Mouse (Mus musculus) small intestine, adult 2 months (tissue): ENCODE measurements around the gene Nphs1. TPM values are rescaled to one million over a fixed set of nuclear protein-coding genes. Genes with fewer than 3 reads are reported as not detected.

ENCODE experiments used
- H3K27ac ChIP-seq: fragments of 200-500 bp; 2 replicates; pipeline ENCODE4 v1.5.1; 2012; ENCODE audit warnings: low read depth, low read length, control low read depth, inconsistent platforms; ENCODE audit not compliant: insufficient read depth
- H3K27me3 ChIP-seq: fragments of 200-500 bp; 2 replicates; pipeline ENCODE4 v1.6.1; 2012; ENCODE audit warnings: mild to moderate bottlenecking, moderate library complexity, low read length, inconsistent platforms; ENCODE audit not compliant: control insufficient read depth, insufficient read depth
- H3K36me3 ChIP-seq: fragments of 200-500 bp; 2 replicates; pipeline ENCODE4 v1.6.1; 2012; ENCODE audit warnings: mild to moderate bottlenecking, low read length, control low read depth, inconsistent platforms; ENCODE audit not compliant: control insufficient read depth, insufficient read depth
- H3K4me1 ChIP-seq: fragments of 200-500 bp; 2 replicates; pipeline ENCODE4 v1.6.1; 2012; ENCODE audit warnings: low read length, inconsistent platforms, mixed read lengths; ENCODE audit not compliant: control insufficient read depth, insufficient read depth, insufficient read length
- H3K4me3 ChIP-seq: fragments of 200-500 bp; 2 replicates; pipeline ENCODE4 v1.5.1; 2012; ENCODE audit warnings: low read depth, mild to moderate bottlenecking, control low read depth, inconsistent platforms, low read length, moderate library complexity
- CTCF ChIP-seq: fragments of 200-500 bp; IDR thresholded peaks from 2 replicates; pipeline ENCODE4 v1.5.1; 2012; ENCODE audit warnings: low read depth, mild to moderate bottlenecking, control low read depth, inconsistent platforms, low read length, moderate library complexity, mixed read lengths; ENCODE audit not compliant: insufficient replicate concordance, insufficient read length; ENCODE audit errors: extremely low read depth
- POLR2A ChIP-seq: fragments of 200-500 bp; IDR thresholded peaks from 2 replicates; pipeline ENCODE4 v1.6.1; 2012; ENCODE audit warnings: low read depth, mild to moderate bottlenecking, control low read depth, inconsistent platforms, low read length, moderate library complexity
- WGBS: fragments of 180-500 bp; shearing (Covaris S2); methylation state at CpG from one replicate; pipeline ENCODE4 v1.1.7; 2018; 5-methylcytosine and 5-hydroxymethylcytosine counted together
- polyA plus RNA-seq: library from polyadenylated mRNA; depleted of rRNA; stranded (reverse); fragments of >200 nt; gene quantifications from 2 replicates; pipeline ENCODE4 v1.2.3, GENCODE M21; 2012; rRNA removed

Gene Nphs1
- polyA plus RNA-seq, 1 experiment, result 0.14 TPM

DNA sequence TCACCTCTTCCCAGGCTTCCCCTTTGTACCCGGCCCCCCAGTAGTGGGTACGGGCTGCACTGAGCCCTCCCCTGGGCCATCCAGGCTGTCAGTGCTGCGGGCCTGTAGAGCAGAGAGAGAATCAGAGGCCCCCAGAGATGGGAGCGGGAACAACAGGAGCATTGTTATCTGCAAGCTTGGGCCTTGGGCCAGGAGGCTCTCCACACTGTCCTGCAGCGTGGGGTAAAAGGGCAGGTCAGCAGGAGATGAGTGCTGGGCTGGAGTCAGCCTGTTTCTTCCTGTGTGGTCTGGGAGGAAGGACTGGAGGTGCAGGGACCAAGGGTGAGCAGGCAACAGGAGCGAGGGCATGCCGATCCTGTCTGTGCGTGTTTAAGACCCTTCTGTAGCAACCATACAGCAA, 74.8 kb downstream of the Nphs1 start:
- H3K27me3 ChIP-seq, result no peaks in the 10 kb centered on the region
- H3K4me3 ChIP-seq, result no peak overlapping the region
- H3K4me1 ChIP-seq, result peaks cover 5% of the 10 kb centered on the region
- WGBS, result 66% methylated on average over 8 of the region's 8 CpGs
- no peak overlapping the region for H3K27ac ChIP-seq
- H3K36me3 ChIP-seq, result no peaks in the 10 kb centered on the region
- TF ChIP-seq CTCF, result no peak
- no peak for TF ChIP-seq POLR2A

DNA sequence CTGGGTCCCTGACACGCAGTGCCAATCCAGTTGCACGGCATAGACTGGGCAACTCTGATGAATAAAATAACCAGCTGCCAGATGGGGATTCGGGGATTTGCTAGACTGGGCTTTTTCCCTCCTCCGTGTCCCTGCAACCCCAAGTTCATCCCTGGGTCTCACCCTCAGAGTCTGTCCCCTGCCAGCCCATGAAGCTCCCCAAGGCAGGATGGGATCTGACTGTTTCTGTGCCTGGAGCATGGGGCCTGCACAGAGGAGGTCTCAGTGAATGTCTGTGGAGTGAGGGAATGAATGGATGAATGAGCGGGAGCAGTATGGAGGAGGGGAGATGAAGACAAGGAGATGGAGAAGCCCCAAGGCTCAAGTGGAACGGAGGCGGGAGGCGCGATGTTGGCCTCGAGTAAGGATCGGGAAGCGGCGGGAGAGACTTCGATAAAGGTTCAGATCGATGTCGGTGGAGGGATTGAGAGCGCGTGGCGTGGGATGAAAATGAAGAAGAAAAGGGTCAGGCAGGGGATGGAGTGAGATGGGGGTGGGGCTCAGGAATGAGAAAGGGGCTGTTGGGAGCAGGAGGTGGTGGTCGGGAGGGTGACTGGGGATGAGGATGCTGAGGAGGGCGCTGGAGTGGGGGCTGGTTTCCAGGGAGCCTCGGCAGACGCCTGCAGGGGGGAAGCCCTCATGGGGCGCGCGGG, 76.0 kb downstream of the Nphs1 start:
- H3K27me3 ChIP-seq, result no peaks in the 10 kb centered on the region
- peaks cover 5% of the 10 kb centered on the region for H3K4me1 ChIP-seq
- TF ChIP-seq CTCF, result no peak
- TF ChIP-seq POLR2A, result no peak
- peaks cover under 1% of the 10 kb centered on the region; the same call in 1 of the 2 replicates for H3K36me3 ChIP-seq
- 21% methylated on average over 26 of the region's 26 CpGs for WGBS
- H3K4me3 ChIP-seq, result peak overlapping the region; percentile 96
- H3K27ac ChIP-seq, result no peak overlapping the region

DNA sequence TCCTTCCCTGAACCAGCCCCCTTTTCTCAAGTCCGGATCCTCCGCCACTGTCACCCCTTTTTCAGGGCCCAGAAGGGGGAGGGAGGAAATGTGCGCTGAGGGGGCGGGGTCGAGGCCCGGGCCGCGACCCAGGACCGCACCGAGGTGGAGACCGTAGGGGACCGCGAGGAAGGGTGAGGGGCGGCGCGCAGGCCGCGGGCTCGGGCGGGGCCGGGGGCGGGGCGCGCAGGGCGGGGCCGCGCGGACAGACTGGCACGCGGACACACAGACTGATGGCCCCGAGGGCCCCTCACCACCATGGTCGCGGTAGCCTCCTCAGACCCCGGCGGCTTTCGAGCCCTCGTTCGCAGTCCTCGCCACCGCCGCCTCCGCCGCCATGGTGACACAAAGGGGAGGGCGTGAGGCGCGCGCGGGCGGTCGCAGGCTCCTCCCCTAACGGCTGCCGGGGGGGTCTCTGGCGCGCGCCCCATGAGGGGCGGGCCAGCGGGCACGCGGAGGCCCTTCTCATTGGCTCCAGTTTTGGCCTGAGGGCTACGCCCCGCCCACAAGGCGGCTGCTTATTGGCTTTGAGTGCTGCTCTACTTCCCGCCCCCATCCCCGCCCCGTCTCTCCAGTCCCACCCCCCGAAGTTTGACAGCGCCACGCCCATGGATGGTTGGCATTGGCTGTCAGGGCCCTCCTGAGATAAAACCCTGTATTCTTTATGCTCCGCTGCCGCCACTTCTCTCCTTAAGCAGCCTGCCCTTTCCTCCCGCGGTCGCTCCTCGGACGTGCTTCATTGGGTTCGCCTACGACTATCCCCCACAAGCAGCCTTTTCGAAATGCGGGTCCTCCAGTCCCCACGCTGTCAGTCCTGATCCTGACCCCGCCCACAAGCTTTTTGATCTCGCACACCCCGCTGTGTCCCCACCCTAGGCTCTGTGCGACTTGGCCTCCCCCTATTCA, 76.8 kb downstream of the Nphs1 start, which contains the start of gene Arhgap33:
TSS of gene Arhgap33 (minus strand) at position 428 of the 945 bp plus-strand sequence.
- WGBS, result 2% methylated on average over 80 of the region's 84 CpGs
- no peak for TF ChIP-seq CTCF
- TF ChIP-seq POLR2A, result no peak; the same call in 1 of the 2 replicates
- peaks cover 5% of the 10 kb centered on the region for H3K4me1 ChIP-seq
- no peaks in the 10 kb centered on the region for H3K27me3 ChIP-seq
- H3K27ac ChIP-seq, result no peak within 1 kb of the TSS
- peak within 1 kb of the TSS; percentile 96 for H3K4me3 ChIP-seq
- peaks cover 2% of the 10 kb centered on the region; the same call in 1 of the 2 replicates for H3K36me3 ChIP-seq

Other genes starting within 250 kb of the Nphs1 start
- 59.2 and 86.9 TPM in 2 replicates for gene Polr2i, start 226.4 kb upstream of the Nphs1 start, polyA plus RNA-seq
- gene Tbcb, start 226.0 kb upstream of the Nphs1 start, polyA plus RNA-seq, result 24.6 and 45.2 TPM in 2 replicates
- gene Ovol3, start 222.6 kb upstream of the Nphs1 start, polyA plus RNA-seq, result 0.15 TPM in 1 of 2 replicates, not detected in the other
- gene Thap8, start 178.2 kb upstream of the Nphs1 start, polyA plus RNA-seq, result 0.16 TPM in 1 of 2 replicates, not detected in the other
- 6.5 and 15.9 TPM in 2 replicates for gene Wdr62, start 177.9 kb upstream of the Nphs1 start, polyA plus RNA-seq
- gene Clip3, start 166.6 kb upstream of the Nphs1 start, polyA plus RNA-seq, result 6.4 and 9.0 TPM in 2 replicates
- 86.9 and 141 TPM in 2 replicates for gene Alkbh6, start 149.6 kb upstream of the Nphs1 start, polyA plus RNA-seq
- 13.5 and 30.5 TPM in 2 replicates for gene Syne4, start 143.5 kb upstream of the Nphs1 start, polyA plus RNA-seq
- gene E130208F15Rik, start 136.6 kb upstream of the Nphs1 start, polyA plus RNA-seq, result 0.36 and 0.63 TPM in 2 replicates
- gene Sdhaf1, start 134.4 kb upstream of the Nphs1 start, polyA plus RNA-seq, result 15.2 and 23.4 TPM in 2 replicates
- 12.7 and 28.1 TPM in 2 replicates for gene Lrfn3, start 95.5 kb upstream of the Nphs1 start, polyA plus RNA-seq
- 101 and 135 TPM in 2 replicates for gene Tyrobp, start 44.6 kb upstream of the Nphs1 start, polyA plus RNA-seq
- gene Hcst, start 38.5 kb upstream of the Nphs1 start, polyA plus RNA-seq, result 33.7 and 56.1 TPM in 2 replicates
- 5.0 and 9.2 TPM in 2 replicates for gene Nfkbid, start 36.6 kb upstream of the Nphs1 start, polyA plus RNA-seq
- 32.1 and 193 TPM in 2 replicates for gene Aplp1, start 12.8 kb upstream of the Nphs1 start, polyA plus RNA-seq
- 0.18 and 0.27 TPM in 2 replicates for gene Kirrel2, start 625 bp upstream of the Nphs1 start, polyA plus RNA-seq
- 0.67 and 19.4 TPM in 2 replicates for gene Prodh2, start 35.3 kb downstream of the Nphs1 start, polyA plus RNA-seq
- 8.7 and 12.0 TPM in 2 replicates for gene Arhgap33, start 76.7 kb downstream of the Nphs1 start, polyA plus RNA-seq
- 47.7 and 52.8 TPM in 2 replicates for gene Hspb6, start 93.9 kb downstream of the Nphs1 start, polyA plus RNA-seq
- 3.9 and 5.4 TPM in 2 replicates for gene Proser3, start 94.0 kb downstream of the Nphs1 start, polyA plus RNA-seq
- 23.7 and 37.9 TPM in 2 replicates for gene Lin37, start 101.5 kb downstream of the Nphs1 start, polyA plus RNA-seq
- 26.6 and 46.5 TPM in 2 replicates for gene U2af1l4, start 105.0 kb downstream of the Nphs1 start, polyA plus RNA-seq
- 1.2 and 1.6 TPM in 2 replicates for gene Gm49396, start 105.0 kb downstream of the Nphs1 start, polyA plus RNA-seq
- 69.3 and 131 TPM in 2 replicates for gene Psenen, start 105.3 kb downstream of the Nphs1 start, polyA plus RNA-seq
- 7.3 and 11.4 TPM in 2 replicates for gene Igflr1, start 107.1 kb downstream of the Nphs1 start, polyA plus RNA-seq
- gene Kmt2b, start 130.4 kb downstream of the Nphs1 start, polyA plus RNA-seq, result 21.4 and 38.1 TPM in 2 replicates
- gene Zbtb32, start 140.6 kb downstream of the Nphs1 start, polyA plus RNA-seq, result 0.52 and 1.6 TPM in 2 replicates
- 7.6 and 8.2 TPM in 2 replicates for gene Upk1a, start 154.5 kb downstream of the Nphs1 start, polyA plus RNA-seq
- gene Cox6b1, start 167.8 kb downstream of the Nphs1 start, polyA plus RNA-seq, result 459 and 585 TPM in 2 replicates
- 0.11 TPM in 1 of 2 replicates, not detected in the other for gene Etv2, start 177.5 kb downstream of the Nphs1 start, polyA plus RNA-seq
- 51.5 and 94.9 TPM in 2 replicates for gene Rbm42, start 192.0 kb downstream of the Nphs1 start, polyA plus RNA-seq
- gene Haus5, start 206.7 kb downstream of the Nphs1 start, polyA plus RNA-seq, result 6.0 and 6.4 TPM in 2 replicates
- gene Pmis2, start 213.3 kb downstream of the Nphs1 start, polyA plus RNA-seq, result not detected in 2 replicates
- 1.1 and 6.1 TPM in 2 replicates for gene 2200002J24Rik, start 240.6 kb downstream of the Nphs1 start, polyA plus RNA-seq